Mouse (Mus musculus) heart, embryonic 14.5 days (tissue): Measurements from ENCODE around the gene Tmem147. TPM values are rescaled to one million over a fixed set of nuclear protein-coding genes. Genes with fewer than 3 reads are reported as not detected.

ENCODE experiments used
- ATAC-seq: fragments of 200-750 bp; cut with Nextera tagmentation; 2 replicates; pipeline ENCODE4 v1.8.0; 2017; ENCODE audit warnings: low read depth, moderate TSS enrichment; ENCODE audit not compliant: insufficient number of reproducible peaks, insufficient read depth, low FRiP score
- H3K27ac ChIP-seq, 2 experiments: fragments of 200-500 bp in 1 of 2; fragments of 300-500 bp in 1 of 2; sonication (generic) in 1 of 2; replicated peaks in 1 of 2; 2 replicates each; pipeline ENCODE4 v1.5.1; 2012 to 2014; ENCODE audit warnings: low read depth in 2 of 2, low read length in 2 of 2, control low read depth in 1 of 2, mild to moderate bottlenecking in 1 of 2, mixed read lengths in 1 of 2; ENCODE audit not compliant: control insufficient read depth in 1 of 2, insufficient read depth in 1 of 2
- H3K27me3 ChIP-seq: fragments of 300-500 bp; sonication (generic); 2 replicates; pipeline ENCODE4 v1.6.1; 2014; ENCODE audit warnings: mild to moderate bottlenecking, low read length, control low read depth; ENCODE audit not compliant: control insufficient read depth, insufficient read depth
- H3K36me3 ChIP-seq: fragments of 300-500 bp; sonication (generic); 2 replicates; pipeline ENCODE4 v1.6.1; 2014; ENCODE audit warnings: mild to moderate bottlenecking, control low read depth, low read length, mixed read lengths; ENCODE audit not compliant: control insufficient read depth, insufficient read depth
- H3K4me1 ChIP-seq, 2 experiments: fragments of 200-500 bp in 1 of 2; fragments of 300-500 bp in 1 of 2; sonication (generic) in 1 of 2; 2 replicates each; pipeline ENCODE4 v1.6.1; 2012 to 2014; ENCODE audit warnings: low read length in 2 of 2, control low read depth in 1 of 2, mixed read lengths in 1 of 2; ENCODE audit not compliant: control insufficient read depth in 2 of 2, insufficient read depth in 2 of 2
- H3K4me2 ChIP-seq: fragments of 300-500 bp; sonication (generic); 2 replicates; pipeline ENCODE4 v1.6.1; 2014; ENCODE audit warnings: mild to moderate bottlenecking, low read length
- H3K4me3 ChIP-seq, 2 experiments: fragments of 200-500 bp in 1 of 2; fragments of 300-500 bp in 1 of 2; sonication (generic) in 1 of 2; 2 replicates each; pipeline ENCODE4 v1.5.1; 2012 to 2014; ENCODE audit warnings: low read length in 2 of 2, mild to moderate bottlenecking in 2 of 2, control low read depth in 1 of 2, low read depth in 1 of 2, moderate library complexity in 1 of 2; ENCODE audit not compliant: control insufficient read depth in 1 of 2, insufficient read depth in 1 of 2
- H3K9ac ChIP-seq: fragments of 300-500 bp; sonication (generic); 2 replicates; pipeline ENCODE4 v1.6.1; 2014; ENCODE audit warnings: mild to moderate bottlenecking, low read length
- H3K9me3 ChIP-seq: fragments of 300-500 bp; sonication (generic); 2 replicates; pipeline ENCODE4 v1.6.1; 2016; ENCODE audit warnings: low read length, control low read depth; ENCODE audit not compliant: control insufficient read depth
- WGBS: fragments of 180-500 bp; shearing (Covaris S2); extraction: QIAGEN DNeasy Blood & Tissue Kit; methylation state at CpG from one replicate; pipeline ENCODE4 v1.1.7; 2014; 5-methylcytosine and 5-hydroxymethylcytosine counted together
- polyA plus RNA-seq: library from polyadenylated mRNA; unstranded; fragments of >200 nt; fragmentation: Nextera tagmentation; extraction: Ambion mirVana; gene quantifications from 2 replicates; pipeline ENCODE4 v1.2.1, GENCODE M21; 2014

Tmem147 gene
- polyA plus RNA-seq, 1 experiment from 2014 or later, result 205 TPM

DNA sequence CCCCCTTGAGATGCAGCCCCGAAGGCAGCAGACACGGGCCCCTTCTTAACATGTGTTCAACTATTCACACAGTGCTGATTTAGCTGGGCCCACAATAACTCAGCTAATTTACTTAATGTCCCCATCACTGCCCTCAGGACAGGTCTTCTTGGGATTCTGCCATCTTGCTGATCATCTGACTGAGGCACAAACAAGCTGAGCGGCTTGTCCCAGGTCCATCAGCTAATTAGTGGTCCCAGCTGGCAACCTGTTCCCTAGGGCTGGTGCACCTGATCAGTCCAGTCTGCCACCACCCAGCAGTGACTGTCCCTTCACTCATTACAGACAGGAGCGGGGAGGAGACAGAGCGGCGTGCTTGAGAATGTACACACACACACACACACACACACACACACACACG, 8.1 kb downstream of the Tmem147 start:
- Histone ChIP-seq H3K9me3 (no peaks in the 10 kb centered on the region), H3K9ac (no peak overlapping the region), H3K4me1 (peaks cover 6 to 12% of the 10 kb centered on the region in 2 experiments; a peak in 3 of 4 replicates), H3K27me3 (peaks cover 17% of the 10 kb centered on the region), H3K4me3 (no peak overlapping the region), H3K27ac (no peak overlapping the region), H3K4me2 (no peak overlapping the region), H3K36me3 (0 out of 2 replicates have a peak, but pooled peaks cover under 1% of the 10 kb centered on the region)
- no peak for ATAC-seq
- 85% methylated on average over 7 of the region's 7 CpGs for WGBS

DNA sequence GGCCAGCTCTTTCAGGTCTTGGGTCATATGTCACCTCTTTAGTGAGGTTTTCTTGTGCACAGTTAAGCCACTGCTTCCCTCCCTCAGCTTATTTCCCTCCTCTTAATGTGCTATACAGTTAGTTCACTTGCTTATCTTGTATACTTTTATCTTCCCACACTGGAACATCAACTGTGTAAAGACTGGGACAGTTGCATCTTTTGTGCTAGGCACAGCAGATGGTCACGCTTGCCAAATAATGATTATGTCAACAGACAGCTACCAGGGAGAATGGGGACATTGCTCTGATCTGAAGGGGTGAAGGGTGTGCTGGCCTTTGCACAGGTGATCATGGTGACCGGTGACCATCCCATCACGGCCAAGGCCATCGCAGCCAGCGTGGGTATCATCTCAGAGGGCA, 9.7 kb downstream of the Tmem147 start:
- H3K9ac ChIP-seq, result no peak overlapping the region
- no peaks in the 10 kb centered on the region for H3K9me3 ChIP-seq
- no peaks in the 10 kb centered on the region for H3K36me3 ChIP-seq
- H3K4me2 ChIP-seq, result no peak overlapping the region
- no peak overlapping the region for H3K27ac ChIP-seq
- peaks cover 6 to 12% of the 10 kb centered on the region in 2 experiments; a peak in 3 of 4 replicates for H3K4me1 ChIP-seq
- H3K27me3 ChIP-seq, result peaks cover 30% of the 10 kb centered on the region
- WGBS, result 90% methylated on average over 5 of the region's 5 CpGs
- no peak for ATAC-seq
- H3K4me3 ChIP-seq, result no peak overlapping the region

DNA sequence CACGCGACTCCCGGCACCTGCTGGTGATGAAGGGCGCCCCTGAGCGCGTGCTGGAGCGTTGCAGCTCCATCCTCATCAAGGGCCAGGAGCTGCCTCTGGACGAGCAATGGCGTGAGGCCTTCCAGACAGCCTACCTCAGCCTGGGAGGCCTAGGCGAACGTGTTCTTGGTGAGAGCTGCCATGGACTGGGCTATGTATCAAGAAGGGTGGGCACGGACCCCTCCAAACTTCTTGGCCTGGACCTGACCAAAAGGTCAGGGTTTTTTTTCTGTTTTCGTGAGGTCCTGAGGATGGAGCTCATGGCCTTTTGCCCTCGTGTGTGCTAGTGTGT, 11.7 kb downstream of the Tmem147 start:
- Histone ChIP-seq H3K27me3 (peaks cover 30% of the 10 kb centered on the region), H3K9me3 (no peaks in the 10 kb centered on the region), H3K36me3 (no peaks in the 10 kb centered on the region), H3K4me2 (peak overlapping the region; percentile 69), H3K4me1 (peaks cover 6 to 12% of the 10 kb centered on the region in 2 experiments; a peak in 3 of 4 replicates), H3K27ac (no peak overlapping the region), H3K9ac (no peak overlapping the region), H3K4me3 (peak overlapping the region; percentile 32 to 35)
- 12% methylated on average over 14 of the region's 14 CpGs for WGBS
- peak; percentile 13; the same call in 1 of the 2 replicates for ATAC-seq

DNA sequence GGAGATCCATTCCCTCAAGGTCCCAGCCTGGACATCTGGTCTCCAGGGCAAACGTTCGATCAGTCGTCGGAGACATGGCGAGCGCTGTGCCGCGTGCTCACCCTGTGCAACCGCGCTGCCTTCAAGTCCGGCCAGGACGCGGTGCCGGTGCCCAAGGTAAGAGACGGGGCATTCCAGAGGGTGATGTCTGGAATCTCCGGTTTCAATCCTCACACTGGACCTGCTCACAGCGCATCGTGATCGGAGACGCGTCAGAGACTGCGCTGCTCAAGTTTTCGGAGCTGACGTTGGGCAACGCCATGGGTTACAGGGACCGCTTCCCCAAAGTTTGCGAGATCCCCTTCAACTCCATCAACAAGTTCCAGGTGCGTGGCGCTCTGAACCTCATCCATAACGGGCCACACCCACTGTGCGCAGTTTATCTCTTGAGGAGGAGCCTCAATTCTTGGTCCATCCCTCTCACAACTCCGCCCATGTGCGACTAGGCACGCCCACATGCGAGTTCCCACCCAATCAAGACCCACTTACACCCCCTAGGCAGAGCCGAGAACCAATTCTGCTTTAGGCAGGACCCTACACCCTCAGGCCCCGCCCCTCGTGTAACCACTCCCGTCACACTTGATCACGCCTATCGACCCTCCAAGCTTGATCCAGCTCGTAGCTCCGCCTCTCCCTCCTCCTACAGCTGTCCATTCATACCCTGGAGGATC, 12.2 kb downstream of the Tmem147 start:
- 3% methylated on average over 43 of the region's 43 CpGs for WGBS
- Histone ChIP-seq H3K4me3 (peak overlapping the region; percentile 32 to 35), H3K9ac (0 out of 2 replicates have a peak overlapping the region, but pooled peaks have one; percentile 16), H3K27me3 (peaks cover 30% of the 10 kb centered on the region), H3K27ac (no peak overlapping the region), H3K9me3 (no peaks in the 10 kb centered on the region), H3K4me2 (peak overlapping the region; percentile 69), H3K36me3 (no peaks in the 10 kb centered on the region), H3K4me1 (peaks cover 6 to 12% of the 10 kb centered on the region in 2 experiments; a peak in 3 of 4 replicates)
- ATAC-seq, result peak; percentile 84

DNA sequence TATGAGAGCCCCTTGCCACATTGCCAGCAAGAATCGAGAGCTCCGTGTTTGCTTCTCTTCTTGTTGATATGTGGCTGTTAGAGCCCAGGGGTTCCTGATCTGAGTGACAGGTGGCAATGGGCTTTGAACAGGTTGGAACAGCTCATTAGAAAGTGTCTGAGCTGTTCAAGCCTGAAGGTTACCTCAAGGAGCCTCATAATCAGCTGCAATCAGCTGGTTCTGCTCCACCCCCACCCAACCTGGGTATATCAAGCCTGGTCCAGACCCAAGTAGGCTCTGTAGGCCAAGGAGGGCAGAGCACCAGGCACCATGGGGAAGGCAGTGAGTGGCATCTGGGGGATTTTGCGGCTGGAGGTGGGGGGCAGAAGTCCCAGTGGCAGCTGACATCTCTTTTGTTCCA, 17.4 kb downstream of the Tmem147 start, which contains the start of gene Atp4a:
Gene Atp4a, plus strand, starts transcription at position 268 of the 400 bp plus-strand sequence.
- peaks cover 3 to 9% of the 10 kb centered on the region in 2 experiments for H3K4me1 ChIP-seq
- no peak within 1 kb of the TSS for H3K9ac ChIP-seq
- WGBS, result 60% methylated on average over 3 of the region's 3 CpGs
- no peaks in the 10 kb centered on the region for H3K9me3 ChIP-seq
- peaks cover 19% of the 10 kb centered on the region for H3K27me3 ChIP-seq
- no peak within 1 kb of the TSS for H3K27ac ChIP-seq
- no peaks in the 10 kb centered on the region for H3K36me3 ChIP-seq
- no peak within 1 kb of the TSS for H3K4me3 ChIP-seq
- H3K4me2 ChIP-seq, result no peak within 1 kb of the TSS
- no peak for ATAC-seq

DNA sequence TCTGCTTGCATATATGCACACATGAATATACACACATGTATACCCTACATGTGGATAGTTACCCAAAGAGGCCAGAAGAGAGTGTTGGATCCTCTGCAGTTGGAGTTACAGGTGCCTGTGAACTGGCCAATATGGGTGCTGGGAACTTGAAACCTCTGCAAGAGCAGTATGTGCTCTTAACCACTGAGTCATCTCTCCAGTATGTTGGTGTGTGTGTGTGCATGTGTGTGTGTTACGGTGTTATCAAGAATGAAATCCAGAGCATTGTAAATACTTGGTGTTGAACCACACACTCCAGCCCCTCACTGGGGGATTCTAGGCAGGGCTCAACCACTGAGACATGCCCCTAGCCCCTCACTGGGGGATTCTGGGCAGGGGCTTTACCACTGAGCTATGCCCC, 21.9 kb downstream of the Tmem147 start:
- Histone ChIP-seq H3K27ac (peak overlapping the region in 1 of 2 experiments; percentile 87; a peak in 2 of 4 replicates), H3K9ac (no peak overlapping the region), H3K9me3 (no peaks in the 10 kb centered on the region), H3K27me3 (no peaks in the 10 kb centered on the region), H3K4me2 (no peak overlapping the region), H3K4me1 (peaks cover 9 to 17% of the 10 kb centered on the region in 2 experiments), H3K4me3 (no peak overlapping the region), H3K36me3 (no peaks in the 10 kb centered on the region)
- ATAC-seq, result no peak
- WGBS, result 59% methylated on average over 1 of the region's 1 CpGs

DNA sequence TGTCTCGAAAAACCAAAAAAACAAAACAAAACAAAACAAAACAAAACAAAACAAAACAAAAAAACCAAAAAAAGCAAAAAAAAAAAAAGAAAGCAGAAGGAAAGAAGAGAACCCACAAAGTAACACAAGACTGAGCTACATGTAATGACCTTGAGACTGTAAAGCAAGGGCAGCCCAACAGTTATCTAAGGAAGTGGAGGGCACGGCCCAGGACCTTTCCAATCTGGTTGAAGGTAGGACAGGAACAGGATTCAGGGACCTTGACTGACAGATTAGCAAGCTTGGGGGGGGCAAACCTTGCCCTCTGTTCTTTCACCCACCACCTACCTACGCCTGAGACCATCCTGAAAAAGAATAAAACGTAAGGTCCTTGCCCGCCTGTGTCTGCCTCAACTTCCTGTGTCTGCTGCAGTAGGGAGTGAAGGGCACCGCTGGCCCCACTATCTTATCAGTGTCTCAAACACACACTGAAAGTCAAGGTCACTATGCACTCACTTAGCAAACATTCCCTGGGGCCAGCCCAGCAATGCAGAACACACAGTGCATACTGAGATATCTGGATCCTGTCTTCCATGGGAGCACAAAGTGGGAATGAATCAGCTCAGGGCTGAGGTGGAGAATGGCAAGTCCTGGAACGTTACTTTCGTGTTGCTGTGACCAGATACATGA, 23.0 kb downstream of the Tmem147 start:
- Histone ChIP-seq H3K4me1 (peaks cover 9 to 17% of the 10 kb centered on the region in 2 experiments), H3K4me2 (peak overlapping the region; percentile 37; the same call in 1 of the 2 replicates), H3K36me3 (no peaks in the 10 kb centered on the region), H3K9me3 (no peaks in the 10 kb centered on the region), H3K4me3 (no peak overlapping the region), H3K9ac (0 out of 2 replicates have a peak overlapping the region, but pooled peaks have one; percentile 50), H3K27ac (peak overlapping the region; percentile 80 to 87), H3K27me3 (no peaks in the 10 kb centered on the region)
- peak; percentile 73 for ATAC-seq
- 16% methylated on average over 8 of the region's 8 CpGs for WGBS
